Comparison of ENCODE assay signal across 24 mouse cellular contexts in the genomic region with DNA sequence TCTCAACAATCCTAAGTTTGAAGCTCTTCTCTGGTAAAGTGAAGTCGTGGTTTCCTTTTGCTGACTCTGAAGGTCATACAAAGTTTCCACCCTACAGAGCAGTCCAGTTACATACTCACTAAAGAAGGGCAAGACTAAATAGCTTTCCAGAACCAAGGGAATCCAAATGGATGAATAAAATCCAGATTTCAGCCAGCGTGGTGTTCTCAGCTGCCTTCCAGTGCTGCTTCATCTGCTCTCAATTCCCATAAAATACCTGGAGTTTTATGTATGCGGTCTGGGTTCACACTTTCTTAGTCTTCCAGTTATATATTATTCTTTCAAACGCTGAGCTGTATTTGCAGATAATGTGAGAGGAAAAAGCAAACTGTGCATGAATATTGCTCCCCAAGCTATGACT. TPM values are rescaled to one million over a fixed set of nuclear protein-coding genes. Genes with fewer than 3 reads are reported as not detected.
A peak's percentile ranks its signal among the peaks of the same experiment; 100 is the strongest.
DNase-seq lines count a peak whose midpoint lies in the region; ATAC-seq and TF ChIP-seq lines count a peak whose summit lies in the region.
"Had no signal": no experiment of that assay in that cellular context is flagged by ENCODE, and none has a peak within 500 bp of the region (broad histone marks: within the 10 kb centered on the region; RNA-seq: fewer than 3 reads in every experiment).

No protein-coding gene starts in this region.

- no peaks in the 10 kb centered on the region for H3K9me3 ChIP-seq in limb, embryonic 13.5 days
- H3K9me3 ChIP-seq in limb, embryonic 10.5 days (replicated peaks): no peaks in the 10 kb centered on the region
- H3K9me3 ChIP-seq in midbrain, embryonic 11.5 days (ENCODE audit: control insufficient read depth, low read length): no peaks in the 10 kb centered on the region
- no peaks in the 10 kb centered on the region for H3K9me3 ChIP-seq in midbrain, embryonic 10.5 days (replicated peaks)
- no peaks in the 10 kb centered on the region for H3K9me3 ChIP-seq in limb, embryonic 14.5 days (ENCODE audit: control insufficient read depth, low read length)
- H3K9me3 ChIP-seq: G1E had no signal

- no peak overlapping the region for H3K27ac ChIP-seq in limb, embryonic 13.5 days
- no peak overlapping the region for H3K27ac ChIP-seq in limb, embryonic 10.5 days
- H3K27ac ChIP-seq in midbrain, embryonic 11.5 days (ENCODE audit: low read depth, low read length): no peak overlapping the region
- H3K27ac ChIP-seq in midbrain, embryonic 10.5 days (replicated peaks): no peak overlapping the region
- no peak overlapping the region for H3K27ac ChIP-seq in limb, embryonic 14.5 days (replicated peaks; ENCODE audit: low read depth, low read length)

- 33% methylated on average over 4 of the region's 4 CpGs for WGBS in limb, embryonic 13.5 days
- 91% methylated on average over 4 of the region's 4 CpGs for WGBS in limb, embryonic 10.5 days
- 86% methylated on average over 4 of the region's 4 CpGs for WGBS in midbrain, embryonic 11.5 days
- 93% methylated on average over 4 of the region's 4 CpGs for WGBS in midbrain, embryonic 10.5 days
- WGBS in limb, embryonic 14.5 days: 34% methylated on average over 4 of the region's 4 CpGs

- 0 out of 2 replicates have a peak overlapping the region, but pooled peaks have one; percentile 5 for H3K4me2 ChIP-seq in limb, embryonic 13.5 days (replicated peaks)
- no peak overlapping the region for H3K4me2 ChIP-seq in midbrain, embryonic 11.5 days
- H3K4me2 ChIP-seq in limb, embryonic 14.5 days (replicated peaks; ENCODE audit: low read depth, low read length, severe bottlenecking): no peak overlapping the region

- ATAC-seq in limb, embryonic 13.5 days (ENCODE audit: low FRiP score, low read depth): peak; percentile 59; the same call in 1 of the 2 replicates
- ATAC-seq in midbrain, embryonic 11.5 days (ENCODE audit: low FRiP score): no peak
- 0 out of 2 replicates have a peak, but pooled peaks have one; percentile 23 for ATAC-seq in limb, embryonic 14.5 days (ENCODE audit: low FRiP score, low read depth)
- ATAC-seq: activated CD4-positive, CD25-positive, alpha-beta regulatory T cell, adult 4 months; CD4-positive, CD25-positive, alpha-beta regulatory T cell, adult 4 months; Patski had no signal

- no peaks in the 10 kb centered on the region for H3K27me3 ChIP-seq in limb, embryonic 13.5 days
- no peaks in the 10 kb centered on the region for H3K27me3 ChIP-seq in limb, embryonic 10.5 days (ENCODE audit: low read depth, poor library complexity, severe bottlenecking)
- no peaks in the 10 kb centered on the region for H3K27me3 ChIP-seq in midbrain, embryonic 11.5 days (ENCODE audit: control insufficient read depth, insufficient read depth, low read length)
- peaks cover 3% of the 10 kb centered on the region; the same call in 1 of the 2 replicates for H3K27me3 ChIP-seq in midbrain, embryonic 10.5 days (ENCODE audit: low read depth, poor library complexity, severe bottlenecking)
- H3K27me3 ChIP-seq in limb, embryonic 14.5 days (ENCODE audit: control insufficient read depth, insufficient read depth, low read length): no peaks in the 10 kb centered on the region
- H3K27me3 ChIP-seq: CH12.LX had no signal

- no peaks in the 10 kb centered on the region for H3K36me3 ChIP-seq in limb, embryonic 13.5 days
- H3K36me3 ChIP-seq in limb, embryonic 10.5 days: no peaks in the 10 kb centered on the region
- no peaks in the 10 kb centered on the region for H3K36me3 ChIP-seq in midbrain, embryonic 11.5 days (ENCODE audit: control insufficient read depth, insufficient read depth, low read length)
- H3K36me3 ChIP-seq in midbrain, embryonic 10.5 days: no peaks in the 10 kb centered on the region
- H3K36me3 ChIP-seq in limb, embryonic 14.5 days (ENCODE audit: control insufficient read depth, insufficient read depth, low read length): no peaks in the 10 kb centered on the region
- H3K36me3 ChIP-seq: G1E had no signal

- no peak overlapping the region for H3K9ac ChIP-seq in limb, embryonic 13.5 days
- no peak overlapping the region for H3K9ac ChIP-seq in midbrain, embryonic 11.5 days (ENCODE audit: low read length)
- H3K9ac ChIP-seq in limb, embryonic 14.5 days (ENCODE audit: low read depth, low read length, severe bottlenecking): no peak overlapping the region

- peaks cover 28% of the 10 kb centered on the region for H3K4me1 ChIP-seq in limb, embryonic 13.5 days
- no peaks in the 10 kb centered on the region; the same call in 1 of the 2 replicates for H3K4me1 ChIP-seq in limb, embryonic 10.5 days
- H3K4me1 ChIP-seq in midbrain, embryonic 11.5 days (ENCODE audit: control insufficient read depth, insufficient read depth, low read length): 0 out of 2 replicates have a peak, but pooled peaks cover 4% of the 10 kb centered on the region
- peaks cover 28% of the 10 kb centered on the region for H3K4me1 ChIP-seq in midbrain, embryonic 10.5 days
- H3K4me1 ChIP-seq in limb, embryonic 14.5 days (ENCODE audit: control insufficient read depth, insufficient read depth, low read length): peaks cover 11% of the 10 kb centered on the region

- no peak overlapping the region for H3K4me3 ChIP-seq in limb, embryonic 13.5 days
- no peak overlapping the region for H3K4me3 ChIP-seq in limb, embryonic 10.5 days
- H3K4me3 ChIP-seq in midbrain, embryonic 11.5 days (ENCODE audit: low read depth, low read length): no peak overlapping the region
- H3K4me3 ChIP-seq in midbrain, embryonic 10.5 days: no peak overlapping the region
- H3K4me3 ChIP-seq in limb, embryonic 14.5 days (replicated peaks; ENCODE audit: low read length): no peak overlapping the region

- no peak for TF ChIP-seq POLR2A in limb, embryonic 14.5 days (IDR thresholded peaks at IDR 0.05; ENCODE audit: borderline replicate concordance, extremely low read depth, insufficient read depth, insufficient read length)

- DNase-seq in limb, embryonic 10.5 days (ENCODE audit: low spot score): no peak
- DNase-seq in midbrain, embryonic 11.5 days (ENCODE audit: low spot score, missing footprints): peak; percentile 78
- DNase-seq in midbrain, embryonic 10.5 days (ENCODE audit: low spot score): no peak
- DNase-seq in 416B (ENCODE audit: low read depth): peak; percentile 27
- DNase-seq in limb, embryonic 14.5 days (ENCODE audit: low spot score): peak; percentile 3
- no peak for DNase-seq in frontal cortex, postnatal 14 days (ENCODE audit: low spot score in 2 of 2)
- no peak for DNase-seq in cerebellum, postnatal 4 days (ENCODE audit: low spot score in 2 of 2)
- DNase-seq: adrenal gland, adult 2 months; adrenal gland, adult 8-10 months; adrenal gland, postnatal 10 days; adrenal gland, postnatal 14 days; adrenal gland, postnatal 25 days; adrenal gland, postnatal 36 days; B cell, adult 2 months; cerebellum, adult 11 months; cerebellum, adult 11-12 months; cerebellum, adult 18-20 months had no signal

RNA-seq across cellular contexts. Expression of a gene that starts 35.6 kb away (rescaled TPM):
- polyA plus RNA-seq in limb, embryonic 13.5 days (2015; fragmentation: Nextera tagmentation; extraction: Ambion mirVana): 0.09 TPM in 1 of 2 replicates, not detected in the other
- polyA plus RNA-seq in limb, embryonic 10.5 days (2016; fragmentation: Nextera tagmentation; extraction: Ambion mirVana): 0.08 TPM in 1 of 2 replicates, not detected in the other
- polyA plus RNA-seq in midbrain, embryonic 11.5 days (2014; fragmentation: Nextera tagmentation; extraction: Ambion mirVana): 6.8 and 10.5 TPM in 2 replicates
- polyA plus RNA-seq in midbrain, embryonic 10.5 days (2016; fragmentation: Nextera tagmentation; extraction: Ambion mirVana): 3.2 and 3.9 TPM in 2 replicates
- 0.06 TPM in 1 of 2 replicates, not detected in the other for polyA plus RNA-seq in limb, embryonic 14.5 days (2012; rRNA removed)
- polyA plus RNA-seq in limb, embryonic 14.5 days (2014; fragmentation: Nextera tagmentation; extraction: Ambion mirVana): 0.12 TPM in 1 of 2 replicates, not detected in the other
- polyA plus RNA-seq: activated CD4-positive, CD25-positive, alpha-beta regulatory T cell, adult 4 months; C2C12; CD4-positive, CD25-positive, alpha-beta regulatory T cell, adult 4 months had no signal

RNA-seq across cellular contexts. Expression of a gene that starts 52.8 kb away (rescaled TPM):
- 0.20 TPM in 2 replicates for polyA plus RNA-seq in limb, embryonic 13.5 days (2015; fragmentation: Nextera tagmentation; extraction: Ambion mirVana)
- 0.04 and 0.05 TPM in 2 replicates for polyA plus RNA-seq in limb, embryonic 10.5 days (2016; fragmentation: Nextera tagmentation; extraction: Ambion mirVana)
- polyA plus RNA-seq in midbrain, embryonic 11.5 days (2014; fragmentation: Nextera tagmentation; extraction: Ambion mirVana): 2.6 and 2.9 TPM in 2 replicates
- polyA plus RNA-seq in midbrain, embryonic 10.5 days (2016; fragmentation: Nextera tagmentation; extraction: Ambion mirVana): 2.1 and 2.3 TPM in 2 replicates
- polyA plus RNA-seq in limb, embryonic 14.5 days (2012; rRNA removed): 0.09 and 0.18 TPM in 2 replicates
- 0.10 and 0.47 TPM in 2 replicates for polyA plus RNA-seq in limb, embryonic 14.5 days (2014; fragmentation: Nextera tagmentation; extraction: Ambion mirVana)
- polyA plus RNA-seq: adrenal gland, adult 2 months; C2C12; CD4-positive, CD25-positive, alpha-beta regulatory T cell, adult 4 months had no signal

Comparison
In these comparisons a context has a peak if more than half of its experiments do, and no peak if none do; other contexts are left out.
1. DNase-seq: peak in midbrain, embryonic 11.5 days (single experiment), 416B (single experiment) and limb, embryonic 14.5 days (single experiment); none in limb, embryonic 10.5 days (single experiment), midbrain, embryonic 10.5 days (single experiment), frontal cortex, postnatal 14 days (0 of 2) and cerebellum, postnatal 4 days (0 of 2).